Mouse (Mus musculus): Measurements from ENCODE around the gene Zfp446. TPM values are rescaled to one million over a fixed set of nuclear protein-coding genes. Genes with fewer than 3 reads are reported as not detected.
A peak's percentile ranks its signal among the peaks of the same experiment; 100 is the strongest.

Zfp446 gene
- polyA plus RNA-seq, 1 experiment from 2014 or later = 2.5 TPM

DNA sequence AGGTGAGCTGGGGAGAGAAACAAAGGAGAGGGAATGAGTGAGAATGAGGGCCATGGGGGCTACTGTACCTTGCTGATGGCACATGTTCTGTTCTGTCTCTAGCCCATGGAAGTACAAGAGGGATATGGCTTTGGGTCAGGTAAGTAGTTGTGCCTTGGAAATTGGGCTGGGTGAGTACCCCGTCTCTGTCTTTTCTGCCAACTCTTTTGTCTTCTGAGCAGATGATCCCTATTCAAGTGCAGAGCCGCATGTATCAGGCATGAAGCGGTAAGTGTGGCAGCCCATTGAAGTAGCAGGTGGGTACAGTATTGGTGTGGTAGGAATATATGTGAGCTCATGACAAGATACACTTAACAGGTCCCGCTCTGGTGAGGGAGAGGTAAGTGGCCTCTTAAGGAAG, 51.3 kb downstream of the Zfp446 start:
- Histone ChIP-seq H3K4me2 (replicated peaks; ENCODE audit: low read depth) (no peak overlapping the region), H3K9me3 (ENCODE audit: control insufficient read depth) (no peaks in the 10 kb centered on the region), H3K27me3 (replicated peaks; ENCODE audit: control insufficient read depth, insufficient read depth, low read length) (no peaks in the 10 kb centered on the region), H3K27ac (ENCODE audit: low read depth, low read length) (peak overlapping the region; percentile 28; the same call in 1 of the 2 replicates), H3K4me1 (replicated peaks; ENCODE audit: control insufficient read depth, insufficient read depth, low read length) (no peaks in the 10 kb centered on the region), H3K4me3 (ENCODE audit: low read depth, low read length) (no peak overlapping the region), H3K36me3 (ENCODE audit: control insufficient read depth, insufficient read depth) (peaks cover 61% of the 10 kb centered on the region), H3K9ac (ENCODE audit: low read depth, low read length) (no peak overlapping the region)
- TF ChIP-seq CTCF (IDR thresholded peaks at IDR 0.05; ENCODE audit: low read depth) = no peak
- 95% methylated on average over 4 of the region's 4 CpGs for WGBS
- ATAC-seq = no peak

DNA sequence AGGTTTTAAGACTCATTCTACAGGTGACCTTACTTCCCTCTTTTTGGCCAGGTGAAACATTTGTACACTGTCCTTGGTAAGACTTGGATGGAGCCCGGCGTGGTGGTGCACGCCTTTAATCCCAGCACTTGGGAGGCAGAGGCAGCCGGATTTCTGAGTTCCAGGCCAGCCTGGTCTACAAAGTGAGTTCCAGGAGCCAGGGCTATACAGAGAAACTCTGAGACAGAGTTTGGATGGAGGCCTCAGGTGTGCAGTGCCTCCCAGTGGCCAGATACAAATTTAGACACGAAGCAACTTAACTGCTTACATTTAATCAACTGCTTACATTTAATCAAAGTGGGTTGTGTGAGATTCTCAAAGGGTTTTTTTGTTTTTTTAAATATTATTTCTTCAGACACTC, 53.4 kb downstream of the Zfp446 start:
- Histone ChIP-seq H3K27me3 (replicated peaks; ENCODE audit: control insufficient read depth, insufficient read depth, low read length) (no peaks in the 10 kb centered on the region), H3K4me3 (ENCODE audit: low read depth, low read length) (no peak overlapping the region), H3K36me3 (ENCODE audit: control insufficient read depth, insufficient read depth) (peaks cover 67% of the 10 kb centered on the region), H3K4me1 (replicated peaks; ENCODE audit: control insufficient read depth, insufficient read depth, low read length) (0 out of 2 replicates have a peak, but pooled peaks cover 4% of the 10 kb centered on the region), H3K9me3 (ENCODE audit: control insufficient read depth) (no peaks in the 10 kb centered on the region), H3K4me2 (replicated peaks; ENCODE audit: low read depth) (no peak overlapping the region), H3K27ac (ENCODE audit: low read depth, low read length) (no peak overlapping the region), H3K9ac (ENCODE audit: low read depth, low read length) (no peak overlapping the region)
- TF ChIP-seq CTCF (IDR thresholded peaks at IDR 0.05; ENCODE audit: low read depth) = peak; percentile 66
- no peak for ATAC-seq
- 59% methylated on average over 5 of the region's 5 CpGs for WGBS

- Histone ChIP-seq H3K36me3 (ENCODE audit: control insufficient read depth, insufficient read depth) (peaks cover 67% of the 10 kb centered on the region), H3K4me2 (replicated peaks; ENCODE audit: low read depth) (no peak overlapping the region), H3K9me3 (ENCODE audit: control insufficient read depth) (no peaks in the 10 kb centered on the region), H3K4me3 (ENCODE audit: low read depth, low read length) (no peak overlapping the region), H3K9ac (ENCODE audit: low read depth, low read length) (no peak overlapping the region), H3K27me3 (replicated peaks; ENCODE audit: control insufficient read depth, insufficient read depth, low read length) (no peaks in the 10 kb centered on the region), H3K4me1 (replicated peaks; ENCODE audit: control insufficient read depth, insufficient read depth, low read length) (0 out of 2 replicates have a peak, but pooled peaks cover 4% of the 10 kb centered on the region), H3K27ac (ENCODE audit: low read depth, low read length) (no peak overlapping the region)
- WGBS = 78% methylated on average over 2 of the region's 2 CpGs
- no peak for ATAC-seq
- no peak for TF ChIP-seq CTCF (IDR thresholded peaks at IDR 0.05; ENCODE audit: low read depth)
Observed at GRCm38 (mm10) chr7:13031983-13032382, 54.3 kb downstream of the Zfp446 start.

DNA sequence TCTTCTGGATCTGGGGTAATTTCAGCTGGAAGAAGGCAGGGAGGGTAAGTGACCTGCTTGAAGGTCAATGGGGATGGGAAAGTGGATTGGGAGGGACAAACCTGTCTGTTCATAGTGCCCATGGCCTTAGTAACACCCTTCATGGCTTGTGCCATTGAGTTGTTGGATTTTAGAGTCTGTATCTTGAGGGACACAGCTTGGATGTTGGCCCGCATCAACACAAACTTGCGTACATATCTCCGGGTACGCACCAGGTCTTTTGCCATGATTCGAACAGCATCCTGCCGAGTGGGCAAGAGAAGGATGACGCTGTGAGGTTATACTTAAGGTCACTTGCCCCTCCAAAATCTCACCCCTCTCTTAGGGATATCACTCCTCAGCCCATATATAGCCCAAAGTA, 54.9 kb downstream of the Zfp446 start:
- no peak for TF ChIP-seq CTCF (IDR thresholded peaks at IDR 0.05; ENCODE audit: low read depth)
- Histone ChIP-seq H3K27ac (ENCODE audit: low read depth, low read length) (no peak overlapping the region), H3K9ac (ENCODE audit: low read depth, low read length) (no peak overlapping the region), H3K4me3 (ENCODE audit: low read depth, low read length) (no peak overlapping the region), H3K4me1 (replicated peaks; ENCODE audit: control insufficient read depth, insufficient read depth, low read length) (0 out of 2 replicates have a peak, but pooled peaks cover 4% of the 10 kb centered on the region), H3K4me2 (replicated peaks; ENCODE audit: low read depth) (no peak overlapping the region), H3K9me3 (ENCODE audit: control insufficient read depth) (no peaks in the 10 kb centered on the region), H3K36me3 (ENCODE audit: control insufficient read depth, insufficient read depth) (peaks cover 61% of the 10 kb centered on the region), H3K27me3 (replicated peaks; ENCODE audit: control insufficient read depth, insufficient read depth, low read length) (no peaks in the 10 kb centered on the region)
- 91% methylated on average over 7 of the region's 7 CpGs for WGBS
- no peak for ATAC-seq

DNA sequence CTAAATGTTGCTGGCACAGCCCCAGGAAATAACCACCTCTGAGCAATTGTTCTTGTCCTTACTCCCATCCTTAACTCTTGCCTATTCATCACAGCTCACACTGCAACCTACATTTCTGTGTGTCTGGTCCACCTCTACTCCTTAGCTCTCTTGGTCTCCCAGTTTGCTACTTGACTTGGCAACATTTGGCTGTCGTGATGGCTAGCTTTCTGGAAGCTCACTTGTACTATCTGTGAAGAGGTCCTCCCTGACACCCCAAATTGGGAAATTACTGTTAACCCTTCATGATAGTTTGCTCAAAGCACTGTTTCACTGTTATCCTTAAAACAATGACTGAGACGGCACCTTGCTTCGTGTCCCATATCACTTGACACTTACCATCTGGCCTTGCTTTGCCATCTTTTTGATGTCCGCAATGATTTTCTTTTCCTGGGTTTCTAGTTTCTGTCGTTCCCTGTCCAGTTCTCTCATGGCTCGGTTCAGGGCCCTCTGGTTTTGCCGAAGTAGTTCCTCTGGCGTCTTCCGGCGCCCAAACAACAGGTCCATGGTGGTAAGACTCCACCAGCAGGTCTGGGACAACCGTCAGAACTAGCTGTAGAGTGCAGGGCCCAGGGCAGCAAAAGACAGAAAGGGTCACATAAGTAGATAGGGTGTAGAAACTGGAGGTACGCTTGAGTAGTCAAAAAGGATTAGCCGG, 56.0 kb downstream of the Zfp446 start:
- Histone ChIP-seq H3K4me3 (ENCODE audit: low read depth, low read length) (peak overlapping the region; percentile 69), H3K9me3 (ENCODE audit: control insufficient read depth) (no peaks in the 10 kb centered on the region), H3K9ac (ENCODE audit: low read depth, low read length) (peak overlapping the region; percentile 85), H3K4me1 (replicated peaks; ENCODE audit: control insufficient read depth, insufficient read depth, low read length) (0 out of 2 replicates have a peak, but pooled peaks cover 4% of the 10 kb centered on the region), H3K27ac (ENCODE audit: low read depth, low read length) (peak overlapping the region; percentile 95; the same call in 1 of the 2 replicates), H3K27me3 (replicated peaks; ENCODE audit: control insufficient read depth, insufficient read depth, low read length) (no peaks in the 10 kb centered on the region), H3K4me2 (replicated peaks; ENCODE audit: low read depth) (peak overlapping the region; percentile 84), H3K36me3 (ENCODE audit: control insufficient read depth, insufficient read depth) (peaks cover 51% of the 10 kb centered on the region)
- 34% methylated on average over 13 of the region's 13 CpGs for WGBS
- TF ChIP-seq CTCF (IDR thresholded peaks at IDR 0.05; ENCODE audit: low read depth) = no peak
- no peak for ATAC-seq

GRCm38 (mm10) chr7:13034148-13034977, 56.7 kb downstream of the Zfp446 start, which contains the start of gene Chmp2a:
Gene Chmp2a, minus strand, starts transcription at chr7:13034807.
- Histone ChIP-seq H3K4me1 (replicated peaks; ENCODE audit: control insufficient read depth, insufficient read depth, low read length) (0 out of 2 replicates have a peak, but pooled peaks cover 6% of the 10 kb centered on the region), H3K36me3 (ENCODE audit: control insufficient read depth, insufficient read depth) (peaks cover 43% of the 10 kb centered on the region), H3K4me2 (replicated peaks; ENCODE audit: low read depth) (peak within 1 kb of the TSS; percentile 84), H3K27me3 (replicated peaks; ENCODE audit: control insufficient read depth, insufficient read depth, low read length) (no peaks in the 10 kb centered on the region), H3K9ac (ENCODE audit: low read depth, low read length) (peak within 1 kb of the TSS; percentile 85), H3K4me3 (ENCODE audit: low read depth, low read length) (peak within 1 kb of the TSS; percentile 69), H3K27ac (ENCODE audit: low read depth, low read length) (peak within 1 kb of the TSS; percentile 95), H3K9me3 (ENCODE audit: control insufficient read depth) (no peaks in the 10 kb centered on the region)
- peak; percentile 49 for ATAC-seq
- no peak for TF ChIP-seq CTCF (IDR thresholded peaks at IDR 0.05; ENCODE audit: low read depth)
- under 1% methylated on average over 44 of the region's 45 CpGs for WGBS

Other genes with a start within 250 kb of the Zfp446 start
- gene Vmn2r56, start 242.8 kb upstream of the Zfp446 start, polyA plus RNA-seq (2015; fragmentation: Nextera tagmentation; extraction: Ambion mirVana) = not detected in 2 replicates
- gene Zscan18, start 174.2 kb upstream of the Zfp446 start, polyA plus RNA-seq (2015; fragmentation: Nextera tagmentation; extraction: Ambion mirVana) = 0.77 and 1.1 TPM in 2 replicates
- 4.3 and 5.8 TPM in 2 replicates for gene Zfp329, start 159.0 kb upstream of the Zfp446 start, polyA plus RNA-seq (2015; fragmentation: Nextera tagmentation; extraction: Ambion mirVana)
- gene Zfp110, start 143.1 kb upstream of the Zfp446 start, polyA plus RNA-seq (2015; fragmentation: Nextera tagmentation; extraction: Ambion mirVana) = 12.5 and 15.6 TPM in 2 replicates
- gene Zfp128, start 96.7 kb upstream of the Zfp446 start, polyA plus RNA-seq (2015; fragmentation: Nextera tagmentation; extraction: Ambion mirVana) = 0.97 and 1.2 TPM in 2 replicates
- gene Zscan22, start 80.0 kb upstream of the Zfp446 start, polyA plus RNA-seq (2015; fragmentation: Nextera tagmentation; extraction: Ambion mirVana) = 4.0 and 4.4 TPM in 2 replicates
- 555 and 561 TPM in 2 replicates for gene Rps5, start 55.6 kb upstream of the Zfp446 start, polyA plus RNA-seq (2015; fragmentation: Nextera tagmentation; extraction: Ambion mirVana)
- 0.05 and 0.09 TPM in 2 replicates for gene Rnf225, start 50.4 kb upstream of the Zfp446 start, polyA plus RNA-seq (2015; fragmentation: Nextera tagmentation; extraction: Ambion mirVana)
- 4.0 and 4.1 TPM in 2 replicates for gene Zfp324, start 12.0 kb upstream of the Zfp446 start, polyA plus RNA-seq (2015; fragmentation: Nextera tagmentation; extraction: Ambion mirVana)
- 0.18 and 0.22 TPM in 2 replicates for gene Slc27a5, start 20.3 kb downstream of the Zfp446 start, polyA plus RNA-seq (2015; fragmentation: Nextera tagmentation; extraction: Ambion mirVana)
- gene Trim28, start 21.3 kb downstream of the Zfp446 start, polyA plus RNA-seq (2015; fragmentation: Nextera tagmentation; extraction: Ambion mirVana) = 82.8 and 85.3 TPM in 2 replicates
- 11.2 and 11.6 TPM in 2 replicates for gene Zbtb45, start 32.2 kb downstream of the Zfp446 start, polyA plus RNA-seq (2015; fragmentation: Nextera tagmentation; extraction: Ambion mirVana)
- gene Chmp2a, start 57.0 kb downstream of the Zfp446 start, polyA plus RNA-seq (2015; fragmentation: Nextera tagmentation; extraction: Ambion mirVana) = 323 and 329 TPM in 2 replicates
- 96.8 and 107 TPM in 2 replicates for gene Ube2m, start 60.4 kb downstream of the Zfp446 start, polyA plus RNA-seq (2015; fragmentation: Nextera tagmentation; extraction: Ambion mirVana)
- gene Mzf1, start 76.9 kb downstream of the Zfp446 start, polyA plus RNA-seq (2015; fragmentation: Nextera tagmentation; extraction: Ambion mirVana) = 0.83 and 1.1 TPM in 2 replicates
- not detected in 2 replicates for gene Vmn1r85, start 117.3 kb downstream of the Zfp446 start, polyA plus RNA-seq (2015; fragmentation: Nextera tagmentation; extraction: Ambion mirVana)
- gene Vmn1r86, start 142.1 kb downstream of the Zfp446 start, polyA plus RNA-seq (2015; fragmentation: Nextera tagmentation; extraction: Ambion mirVana) = not detected in 2 replicates
- not detected in 2 replicates for gene Vmn1r87, start 162.3 kb downstream of the Zfp446 start, polyA plus RNA-seq (2015; fragmentation: Nextera tagmentation; extraction: Ambion mirVana)
- not detected in 2 replicates for gene Vmn1r88, start 181.7 kb downstream of the Zfp446 start, polyA plus RNA-seq (2015; fragmentation: Nextera tagmentation; extraction: Ambion mirVana)
- not detected in 2 replicates for gene Vmn1r89, start 235.2 kb downstream of the Zfp446 start, polyA plus RNA-seq (2015; fragmentation: Nextera tagmentation; extraction: Ambion mirVana)

Data from intestine, postnatal 0 days (tissue).